Mouse (Mus musculus) neutrophil, adult 59 days (primary cell): ENCODE measurements around the gene Ly6g6d. TPM values are rescaled to one million over a fixed set of nuclear protein-coding genes. Genes with fewer than 3 reads are reported as not detected.

Experiments used
- total RNA-seq, 2 experiments: library from RNA; stranded (reverse); gene quantifications; 1 replicate in 1 of 2; 2 replicates in 1 of 2; pipeline ENCODE4 v1.2.4; 2023

Ly6g6d gene
- total RNA-seq, 2 experiments from 2014 or later, result not detected

Other genes starting within 250 kb of the Ly6g6d start
- gene Stk19, start 241.1 kb downstream of the Ly6g6d start, total RNA-seq, result 10 to 100 TPM; 39.4 to 40.7 TPM
- gene Dxo, start 241.0 kb downstream of the Ly6g6d start, total RNA-seq, result 10 to 100 TPM; 46.2 to 53.2 TPM
- gene Skiv2l, start 227.9 kb downstream of the Ly6g6d start, total RNA-seq, result 10 to 100 TPM; 83.2 to 91.6 TPM
- 10 to 100 TPM; 24.1 to 27.8 TPM for gene Nelfe, start 227.7 kb downstream of the Ly6g6d start, total RNA-seq
- under 1 TPM; 0.64 to 0.73 TPM for gene Cfb, start 215.5 kb downstream of the Ly6g6d start, total RNA-seq
- gene Zbtb12, start 198.6 kb downstream of the Ly6g6d start, total RNA-seq, result 1 to 10 TPM; 2.7 to 2.8 TPM
- gene Gm20547, start 196.0 kb downstream of the Ly6g6d start, total RNA-seq, result not detected
- gene C2, start 179.8 kb downstream of the Ly6g6d start, total RNA-seq, result 1 to 10 TPM in 1 of 2 experiments, under 1 TPM in 1; 0.22 to 1.6 TPM
- 10 to 100 TPM; 58.0 to 71.6 TPM for gene Ehmt2, start 179.6 kb downstream of the Ly6g6d start, total RNA-seq
- gene Slc44a4, start 163.6 kb downstream of the Ly6g6d start, total RNA-seq, result under 1 TPM in 1 of 2 experiments, not detected in 1; 0.24 TPM
- 10 to 100 TPM; 71.5 to 75.3 TPM for gene Neu1, start 146.8 kb downstream of the Ly6g6d start, total RNA-seq
- 10 to 100 TPM in 1 of 2 experiments, 1 to 10 TPM in 1; 6.4 to 28.6 TPM for gene Hspa1b, start 118.8 kb downstream of the Ly6g6d start, total RNA-seq
- not detected for gene Gm20481, start 108.2 kb downstream of the Ly6g6d start, total RNA-seq
- gene Hspa1a, start 105.9 kb downstream of the Ly6g6d start, total RNA-seq, result 10 to 100 TPM; 14.6 to 41.1 TPM
- not detected for gene Hspa1l, start 105.4 kb downstream of the Ly6g6d start, total RNA-seq
- gene Lsm2, start 96.2 kb downstream of the Ly6g6d start, total RNA-seq, result 10 to 100 TPM; 29.9 to 39.2 TPM
- gene Vars, start 77.1 kb downstream of the Ly6g6d start, total RNA-seq, result 10 to 100 TPM; 61.3 to 70.3 TPM
- not detected for gene Vwa7, start 61.5 kb downstream of the Ly6g6d start, total RNA-seq
- gene Sapcd1, start 50.0 kb downstream of the Ly6g6d start, total RNA-seq, result under 1 TPM; 0.82 to 0.84 TPM
- 1 to 10 TPM; 6.7 to 8.8 TPM for gene Msh5, start 31.3 kb downstream of the Ly6g6d start, total RNA-seq
- 100 to 1,000 TPM; 271 to 302 TPM for gene Clic1, start 28.1 kb downstream of the Ly6g6d start, total RNA-seq
- 1 to 10 TPM; 3.4 to 4.6 TPM for gene Ddah2, start 19.0 kb downstream of the Ly6g6d start, total RNA-seq
- not detected for gene Ly6g6c, start 12.7 kb downstream of the Ly6g6d start, total RNA-seq
- under 1 TPM; 0.64 to 0.93 TPM for gene Mpig6b, start 11.9 kb downstream of the Ly6g6d start, total RNA-seq
- not detected for gene Ly6g6e, start 1.2 kb downstream of the Ly6g6d start, total RNA-seq
- gene Ly6g6f, start 7.5 kb upstream of the Ly6g6d start, total RNA-seq, result under 1 TPM; 0.31 to 0.55 TPM
- gene Abhd16a, start 11.2 kb upstream of the Ly6g6d start, total RNA-seq, result 10 to 100 TPM; 48.8 to 54.6 TPM
- not detected for gene Ly6g5c, start 30.2 kb upstream of the Ly6g6d start, total RNA-seq
- gene Ly6g5b, start 37.4 kb upstream of the Ly6g6d start, total RNA-seq, result 10 to 100 TPM; 15.2 to 16.0 TPM
- gene Gpank1, start 43.4 kb upstream of the Ly6g6d start, total RNA-seq, result 10 to 100 TPM; 25.6 to 26.4 TPM
- gene Csnk2b, start 44.0 kb upstream of the Ly6g6d start, total RNA-seq, result 100 to 1,000 TPM; 171 to 190 TPM
- 10 to 100 TPM; 17.0 to 23.1 TPM for gene D17H6S53E, start 48.3 kb upstream of the Ly6g6d start, total RNA-seq
- gene Apom, start 54.0 kb upstream of the Ly6g6d start, total RNA-seq, result not detected
- 100 to 1,000 TPM; 245 to 298 TPM for gene Bag6, start 57.1 kb upstream of the Ly6g6d start, total RNA-seq
- 100 to 1,000 TPM; 187 TPM for gene Prrc2a, start 86.8 kb upstream of the Ly6g6d start, total RNA-seq
- gene Aif1, start 98.0 kb upstream of the Ly6g6d start, total RNA-seq, result 10 to 100 TPM; 15.4 to 17.4 TPM
- 100 to 1,000 TPM; 614 to 632 TPM for gene Lst1, start 110.4 kb upstream of the Ly6g6d start, total RNA-seq
- gene Ltb, start 116.4 kb upstream of the Ly6g6d start, total RNA-seq, result 10 to 100 TPM; 89.3 to 97.8 TPM
- 10 to 100 TPM; 62.5 to 72.6 TPM for gene Tnf, start 123.9 kb upstream of the Ly6g6d start, total RNA-seq
- under 1 TPM in 1 of 2 experiments, not detected in 1; 0.26 TPM for gene Lta, start 127.3 kb upstream of the Ly6g6d start, total RNA-seq
- gene Gm16181, start 142.8 kb upstream of the Ly6g6d start, total RNA-seq, result under 1 TPM in 1 of 2 experiments, not detected in 1; 0.75 TPM
- gene Atp6v1g2, start 155.6 kb upstream of the Ly6g6d start, total RNA-seq, result 1 to 10 TPM; 2.2 to 3.4 TPM
- 10 to 100 TPM; 21.5 to 22.1 TPM for gene Nfkbil1, start 157.7 kb upstream of the Ly6g6d start, total RNA-seq
- gene Ddx39b, start 163.7 kb upstream of the Ly6g6d start, total RNA-seq, result 100 to 1,000 TPM; 206 to 207 TPM
- 1,000 to 10,000 TPM; 1,338 to 1,458 TPM for gene H2-D1, start 184.7 kb upstream of the Ly6g6d start, total RNA-seq
- 1 to 10 TPM; 5.6 to 6.6 TPM for gene H2-Q1, start 242.3 kb upstream of the Ly6g6d start, total RNA-seq